Mouse (Mus musculus) brain, adult 10 weeks (tissue): ENCODE data around the gene Ptchd3. TPM values are rescaled to one million over a fixed set of nuclear protein-coding genes. Genes with fewer than 3 reads are reported as not detected.

Experiments used
- polyA plus RNA-seq: library from polyadenylated mRNA; stranded (reverse); fragments of 350-450 nt; fragmentation: Illumina TruSeq; extraction: RNeasy Lipid Tissue Mini Kit (QIAGEN cat#74804); gene quantifications from one replicate; pipeline ENCODE4 v1.2.3, GENCODE M21; 2015; ENCODE audit warnings: low read depth, low replicate concordance

Ptchd3 gene
- polyA plus RNA-seq: not detected

DNA sequence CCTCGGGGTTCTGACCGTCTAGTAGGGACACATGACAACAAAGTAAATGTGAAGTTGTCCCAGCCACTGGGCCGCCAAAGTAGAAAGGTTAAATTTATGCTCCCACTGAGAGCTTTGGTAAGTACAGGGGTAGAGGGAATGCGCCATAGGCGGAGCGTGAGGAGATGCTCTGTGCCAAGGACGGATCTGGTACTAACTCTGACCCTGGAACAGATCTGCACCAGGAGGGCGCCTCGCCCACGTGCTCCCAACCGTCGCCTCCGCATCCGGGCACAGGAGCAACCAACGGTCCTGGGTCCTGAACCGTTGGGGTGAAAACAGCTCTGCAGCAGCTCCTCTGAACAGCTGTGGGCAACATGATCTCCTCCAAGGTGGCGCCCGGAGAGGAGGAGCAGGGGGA is at the start of gene Ptchd3:
Ptchd3 (plus strand) TSS at position 301 of the 400 bp plus-strand sequence.

Other genes with a start within 250 kb of the Ptchd3 start
- 3.9 TPM for gene B3gntl1, start 157.1 kb upstream of the Ptchd3 start, polyA plus RNA-seq
- gene Metrnl, start 128.7 kb upstream of the Ptchd3 start, polyA plus RNA-seq: 13.5 TPM